Mouse (Mus musculus) urinary bladder, postnatal 14 days (tissue): ENCODE data around the gene Sprr2k.

Experiments used
- DNase-seq: peaks from one replicate; pipeline ENCODE4 v3.0.0; 2021; ENCODE audit warnings: low spot score

Gene Sprr2k

DNA sequence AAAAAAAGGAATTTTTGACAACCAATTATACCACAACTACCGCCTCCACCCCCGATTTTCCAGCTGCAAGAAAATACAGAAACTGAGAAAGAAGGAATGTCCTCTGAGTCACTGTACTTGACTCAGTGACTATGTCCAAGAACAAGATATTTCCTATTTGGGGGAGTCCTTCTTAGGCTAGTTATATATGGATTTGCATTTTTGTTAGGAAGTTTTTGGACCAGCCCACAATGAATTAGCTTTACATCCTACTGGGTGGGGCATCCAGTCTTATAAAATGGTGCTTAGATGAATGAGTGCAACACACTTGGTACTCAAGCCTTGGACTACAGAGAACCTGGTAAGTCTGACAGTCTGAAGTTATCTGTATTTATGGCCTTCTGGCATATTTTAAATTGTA, at the start of gene Sprr2k:
Sprr2k (plus strand) TSS at position 301 of the 400 bp plus-strand sequence.
- no peak for DNase-seq

DNA sequence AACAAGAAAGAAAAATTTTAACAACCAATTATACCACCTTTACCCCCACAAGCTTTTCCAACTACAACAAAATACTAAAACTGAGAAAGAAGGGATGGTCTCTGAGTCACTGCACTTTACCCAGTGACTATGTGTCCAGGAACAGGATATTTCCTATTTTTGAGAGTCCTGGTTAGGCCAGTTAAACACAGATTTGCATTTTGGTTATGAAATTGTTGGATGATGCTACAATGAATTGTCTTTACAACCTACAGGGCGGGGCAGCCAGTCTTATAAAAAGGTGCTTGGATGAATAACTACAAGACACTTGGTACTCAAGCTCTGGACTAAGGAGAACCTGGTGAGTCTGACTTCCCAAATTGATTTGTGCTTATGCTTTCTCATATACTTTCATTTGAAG, 47.0 kb upstream of the Sprr2k start, which contains the start of gene Sprr2h:
Sprr2h (plus strand) TSS at position 301 of the 400 bp plus-strand sequence.
- DNase-seq = no peak

DNA sequence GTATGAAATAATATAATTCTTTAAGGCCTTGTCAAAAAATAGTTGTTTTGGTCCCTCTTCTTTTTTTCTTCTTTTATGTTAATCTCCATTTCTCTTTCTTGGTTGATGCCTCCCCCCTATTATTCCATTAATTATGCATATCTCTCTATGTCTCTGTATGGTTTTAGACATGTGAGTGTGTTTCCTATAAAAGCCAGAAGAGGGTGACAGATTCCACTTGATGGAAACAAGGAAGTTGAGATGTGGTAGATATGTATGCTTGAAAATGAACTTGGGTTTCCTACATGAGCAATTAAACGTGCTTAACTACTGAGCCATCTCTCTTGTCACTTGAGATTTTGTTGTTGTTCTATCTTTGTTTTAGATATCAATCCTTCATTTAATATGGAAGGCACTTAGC, 38.1 kb upstream of the Sprr2k start:
- DNase-seq = no peak

DNA sequence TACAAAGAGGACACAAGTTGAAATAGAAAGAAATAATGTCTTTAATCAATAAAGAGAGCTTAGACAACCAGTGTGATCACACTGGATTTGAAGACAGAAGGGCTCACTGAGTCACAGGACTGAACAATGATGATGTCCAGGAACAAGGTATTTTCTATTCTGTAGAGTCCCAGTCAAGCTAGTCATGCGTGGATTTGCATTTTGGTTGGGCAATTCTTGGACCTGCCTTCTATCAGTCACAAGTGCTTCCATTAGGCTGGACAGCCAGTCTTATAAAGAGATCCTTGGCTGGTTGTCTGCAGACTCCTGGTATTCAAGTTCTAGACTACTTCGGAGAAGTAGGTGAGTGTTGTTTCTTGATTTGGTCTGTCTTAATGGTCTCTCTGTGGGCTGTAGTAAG, 24.7 kb upstream of the Sprr2k start, which contains the start of gene Sprr2i:
Sprr2i (plus strand) TSS at position 301 of the 400 bp plus-strand sequence.
- no peak for DNase-seq

DNA sequence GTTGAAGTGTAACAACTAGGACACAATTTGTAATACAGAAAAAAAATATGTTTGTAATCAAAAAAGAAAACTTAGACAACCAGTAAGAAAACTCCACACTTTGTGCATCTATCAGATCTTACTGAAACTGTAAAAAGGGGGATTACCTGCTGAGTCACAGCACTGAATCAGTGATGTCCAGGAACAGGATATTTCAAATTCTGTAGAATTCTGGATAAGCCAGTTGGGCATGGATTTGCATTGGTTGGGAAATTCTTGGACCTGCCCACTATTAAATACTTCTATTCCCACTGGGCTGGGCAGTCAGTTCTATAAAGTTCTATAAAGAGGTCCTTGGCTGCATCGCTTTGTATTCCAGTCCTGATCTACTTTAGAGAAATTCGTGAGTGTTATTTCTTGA, 14.6 kb upstream of the Sprr2k start, which contains the start of gene Sprr2j-ps:
Sprr2j-ps (plus strand) TSS at position 301 of the 400 bp plus-strand sequence.
- no peak for DNase-seq

DNA sequence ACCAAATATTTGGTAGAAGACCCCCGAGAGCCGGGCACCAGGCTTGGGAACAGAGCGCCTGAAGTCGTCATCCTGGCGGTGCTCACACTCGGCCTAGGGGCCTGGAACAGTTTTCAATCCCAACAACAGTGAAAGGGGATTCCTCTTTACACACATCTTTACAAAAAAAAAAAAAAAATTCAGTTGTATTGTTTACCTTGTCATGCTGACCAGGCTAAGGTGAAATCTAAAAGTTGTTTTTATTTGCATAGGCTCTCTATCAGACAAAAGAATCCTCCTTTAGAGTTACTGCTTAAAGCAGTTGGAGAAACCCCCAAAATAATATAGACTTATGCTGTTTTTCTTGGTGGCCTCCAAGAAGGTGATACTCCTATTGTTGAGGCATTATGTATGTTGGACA, 3.1 kb upstream of the Sprr2k start, which contains the start of gene Gm9774:
Gm9774 (minus strand) TSS at position 101 of the 400 bp plus-strand sequence.
- DNase-seq = no peak

DNA sequence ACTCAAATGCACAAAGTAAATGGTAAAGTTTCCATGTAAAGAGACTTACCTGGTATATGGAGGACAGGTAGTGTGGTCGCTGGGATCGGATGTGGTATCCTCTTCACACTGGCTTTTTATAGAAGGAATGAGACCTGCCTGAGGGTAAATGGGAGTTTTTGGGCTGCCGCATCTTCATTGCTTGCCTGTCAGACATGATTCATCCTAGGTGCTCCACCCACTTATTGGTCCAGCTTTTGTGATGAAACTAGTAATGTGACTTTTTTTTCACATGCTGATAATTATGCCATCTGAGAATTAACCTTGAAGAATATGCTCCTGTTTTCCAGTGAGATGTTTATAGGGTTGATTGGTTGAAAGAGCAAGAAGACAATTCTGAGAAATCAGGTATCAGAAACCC, 6.3 kb downstream of the Sprr2k start, which contains the start of gene Sprr1b:
Sprr1b (minus strand) TSS at position 101 of the 400 bp plus-strand sequence.
- DNase-seq = no peak

DNA sequence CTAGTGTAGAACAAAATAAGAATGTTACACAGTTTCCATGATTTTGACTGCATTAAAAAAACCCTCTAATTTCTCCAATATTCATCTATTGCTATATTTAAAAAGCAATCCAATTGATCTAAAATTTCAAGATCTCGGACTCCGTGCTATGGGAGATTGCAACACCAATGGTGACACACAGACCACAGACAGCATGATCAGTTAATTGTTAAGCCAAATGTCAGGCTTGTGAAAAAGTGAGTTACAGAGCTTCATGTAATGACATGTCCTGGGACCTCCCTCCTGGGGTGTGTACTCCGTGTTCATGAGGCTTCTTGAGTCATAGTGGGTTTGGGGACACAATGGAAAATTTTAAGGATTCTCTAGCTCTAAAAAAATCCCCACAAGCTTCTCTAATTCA, 7.8 kb downstream of the Sprr2k start:
- no peak for DNase-seq

DNA sequence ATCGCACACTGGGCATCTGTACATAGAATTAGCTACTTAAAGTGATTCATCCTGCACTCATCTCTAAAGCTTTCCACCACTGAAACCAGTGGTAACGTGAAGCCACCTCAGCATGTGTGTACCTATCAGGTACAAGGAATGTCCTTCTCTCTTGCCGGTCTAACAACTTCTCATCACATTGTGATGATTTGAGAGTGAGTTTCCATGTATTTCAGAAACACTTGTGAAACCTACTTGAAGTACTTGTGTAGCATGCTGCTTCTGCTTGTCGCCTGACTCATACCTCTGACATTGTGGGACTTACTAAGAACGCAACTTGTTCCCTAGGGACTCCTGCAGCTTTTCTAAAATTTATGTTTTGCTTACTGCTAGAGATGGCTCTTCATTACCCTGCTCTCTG, 22.8 kb downstream of the Sprr2k start:
- DNase-seq = no peak

DNA sequence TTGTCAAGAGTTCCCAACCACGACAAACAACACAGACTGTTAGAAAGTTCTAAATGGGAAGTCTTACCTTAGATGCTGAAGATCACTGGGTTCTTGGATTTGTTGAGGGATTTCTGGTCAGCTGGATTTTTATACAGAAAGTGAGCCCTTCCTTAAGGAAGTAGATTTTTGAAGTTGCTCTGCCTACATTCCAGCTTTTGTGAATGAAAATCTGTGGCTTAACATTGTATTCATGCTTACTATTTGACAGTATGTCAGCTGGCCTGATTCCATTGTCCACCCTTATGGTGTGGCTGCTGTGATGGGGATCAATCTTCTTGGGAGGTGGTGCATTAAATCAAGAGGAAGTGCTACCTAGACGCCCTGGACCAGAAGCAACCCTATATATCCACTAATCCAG, 26.2 kb downstream of the Sprr2k start, which contains the start of gene Sprr3:
Sprr3 (minus strand) TSS at position 101 of the 400 bp plus-strand sequence.
- no peak for DNase-seq

DNA sequence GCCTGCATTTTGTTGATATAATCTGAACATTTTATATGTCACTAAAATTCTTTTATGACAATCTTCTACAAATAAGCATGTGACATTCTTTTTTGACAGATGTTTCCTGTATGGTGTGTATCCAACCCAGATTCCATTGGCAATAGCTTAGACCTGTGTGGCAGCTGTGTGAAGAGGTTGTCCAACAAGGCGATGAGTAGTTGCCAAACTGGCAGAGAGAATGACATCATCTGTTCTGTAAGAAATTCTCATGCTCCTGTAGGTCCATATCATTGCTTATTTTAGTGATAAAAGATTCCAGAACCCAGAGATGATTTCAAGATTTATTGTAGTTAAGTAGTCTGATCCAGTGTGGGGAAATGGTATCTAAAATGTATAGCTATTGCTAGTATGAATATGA, 34.2 kb downstream of the Sprr2k start:
- no peak for DNase-seq

DNA sequence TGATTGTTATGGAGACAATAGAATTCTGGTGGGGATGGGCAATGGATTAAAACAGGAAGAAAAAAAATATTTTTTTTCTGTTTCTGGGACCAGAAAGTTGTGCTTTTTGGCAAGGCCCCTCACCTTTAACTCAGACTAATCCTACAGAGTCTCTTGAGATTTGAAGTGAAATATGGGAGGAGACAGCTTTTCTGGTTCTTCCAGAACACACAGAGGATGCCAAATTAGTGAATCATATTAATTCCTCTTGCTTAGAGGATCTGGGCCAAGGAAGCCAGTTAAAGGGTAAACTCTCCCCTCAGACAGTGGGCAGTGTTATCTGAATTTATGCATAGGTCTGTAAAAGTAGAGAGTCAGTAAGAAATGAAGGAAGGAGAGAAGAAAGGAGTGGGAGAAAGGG, 35.0 kb downstream of the Sprr2k start:
- DNase-seq = no peak

DNA sequence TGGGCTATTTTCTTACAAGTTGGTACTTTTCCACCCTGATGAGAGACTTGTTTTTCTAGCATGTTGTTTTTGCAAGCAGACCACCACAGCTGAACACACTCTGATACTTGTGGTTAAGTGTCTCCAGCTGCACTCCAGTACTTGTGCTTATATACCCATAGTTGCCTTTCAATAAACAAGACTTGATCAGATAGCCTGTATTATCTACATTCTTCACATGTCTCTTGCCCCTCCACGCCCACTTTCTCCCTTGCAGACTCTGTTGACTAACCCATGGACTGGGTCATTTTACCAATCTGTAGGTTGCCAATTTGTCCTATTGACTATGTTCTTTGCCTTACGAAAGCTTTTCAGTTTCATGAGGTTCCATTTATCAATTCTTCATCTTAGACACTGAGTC, 37.7 kb downstream of the Sprr2k start:
- DNase-seq = no peak

DNA sequence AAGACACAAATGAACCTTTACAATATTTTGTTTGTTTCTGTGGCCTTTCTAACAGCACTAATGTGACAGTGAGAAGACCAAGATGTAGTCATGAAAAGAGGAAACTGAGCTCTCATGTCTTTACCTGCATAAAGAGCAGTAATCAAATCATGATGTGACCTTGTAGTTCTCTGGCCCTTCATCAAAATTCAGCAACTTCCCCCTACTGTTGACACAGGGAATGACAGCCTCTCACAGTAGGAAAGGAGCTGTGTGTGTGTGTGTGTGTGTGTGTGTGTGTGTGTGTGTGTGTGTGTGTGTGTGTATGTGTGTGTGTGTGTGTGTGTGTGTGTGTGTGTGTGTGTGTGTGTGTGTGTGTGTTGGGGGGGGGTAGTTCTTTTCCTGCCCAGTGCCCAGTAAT, 48.9 kb downstream of the Sprr2k start:
- DNase-seq = peak; percentile 22
